Mouse (Mus musculus) G1E (cell line): ENCODE data around the gene Tssk4.

ENCODE experiments used
- CTCF ChIP-seq: IDR thresholded peaks from 2 replicates; pipeline ENCODE4 v1.5.1; 2012; ENCODE audit warnings: low read depth, low read length, inconsistent platforms, mixed read lengths
- GATA1 ChIP-seq: IDR thresholded peaks from 2 replicates; pipeline ENCODE4 v1.6.1; 2012; ENCODE audit warnings: borderline replicate concordance, low read length, inconsistent platforms, mixed read lengths
- POLR2AphosphoS5 ChIP-seq: IDR thresholded peaks from 2 replicates; pipeline ENCODE4 v1.6.1; 2012; ENCODE audit warnings: low read depth, low read length, inconsistent platforms; ENCODE audit not compliant: insufficient replicate concordance
- TAL1 ChIP-seq: conservative IDR thresholded peaks from 2 replicates; pipeline ENCODE4 v1.6.1; 2012; ENCODE audit warnings: low read depth, low read length, inconsistent platforms, mixed read lengths

DNA sequence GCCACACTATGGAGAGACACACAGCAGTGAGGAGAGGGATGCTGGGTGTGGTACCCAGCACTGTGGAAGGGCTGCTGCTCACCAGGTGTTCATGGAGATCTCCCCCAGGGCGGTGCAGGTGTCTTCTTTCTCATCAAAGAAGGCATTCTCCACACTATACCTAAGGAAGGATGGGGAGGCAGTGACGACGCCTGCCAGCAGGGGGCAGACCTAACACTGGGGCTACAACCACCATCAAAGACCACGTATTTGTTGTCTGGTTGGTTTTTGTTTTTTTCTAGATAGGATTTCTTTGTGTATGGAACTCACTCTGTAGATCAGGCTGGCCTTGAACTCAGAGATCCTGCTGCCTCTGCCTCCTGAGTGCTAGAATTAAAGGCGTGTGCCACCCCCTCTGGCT, 20.7 kb upstream of the Tssk4 start:
- peak; percentile 96 for TF ChIP-seq CTCF
- no peak for TF ChIP-seq TAL1
- TF ChIP-seq GATA1: no peak
- no peak for TF ChIP-seq POLR2AphosphoS5
